In the genomic region with DNA sequence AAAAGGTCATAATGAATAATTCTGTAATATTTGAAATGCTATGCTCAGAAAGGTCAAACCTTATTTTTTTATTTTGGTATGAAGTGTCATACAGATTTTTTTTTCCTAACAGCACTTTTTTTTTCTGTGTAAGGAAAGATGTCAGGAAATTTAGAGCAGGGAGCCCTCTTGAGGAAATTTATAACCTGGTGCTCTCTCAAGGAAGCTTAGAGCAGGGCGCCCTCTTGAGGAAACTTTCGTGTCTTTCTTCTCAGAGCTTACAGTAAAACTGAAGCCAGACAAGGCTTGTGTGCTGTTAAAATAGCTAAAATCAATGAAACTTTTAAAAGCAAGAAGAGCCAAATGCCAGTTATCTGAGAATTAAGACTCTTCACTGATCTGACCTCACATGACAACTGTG, we compare ENCODE assay signal across 7 mouse cellular contexts.
A peak's percentile ranks its signal among the peaks of the same experiment; 100 is the strongest.
DNase-seq lines count a peak whose midpoint lies in the region; TF ChIP-seq lines count a peak whose summit lies in the region.

No protein-coding gene starts in this region.

- peaks cover 1% of the 10 kb centered on the region; the same call in 1 of the 2 replicates for H3K36me3 ChIP-seq in spleen, adult 2 months (ENCODE audit: control insufficient read depth, insufficient read depth, low read length)

- no peaks in the 10 kb centered on the region for H3K4me1 ChIP-seq in cortical plate, adult 2 months (ENCODE audit: control insufficient read depth, insufficient read depth, low read length)
- H3K4me1 ChIP-seq in spleen, adult 2 months (ENCODE audit: control insufficient read depth, insufficient read depth, insufficient read length): no peaks in the 10 kb centered on the region

- 10% methylated on average over 2 of the region's 2 CpGs for WGBS in spleen, adult 2 months

- H3K27me3 ChIP-seq in spleen, adult 2 months (ENCODE audit: control insufficient read depth, insufficient read depth, low read length): no peaks in the 10 kb centered on the region

- H3K27ac ChIP-seq in cortical plate, adult 2 months (ENCODE audit: insufficient read depth, low read length): no peak overlapping the region
- no peak overlapping the region for H3K27ac ChIP-seq in spleen, adult 2 months (ENCODE audit: insufficient read depth, low read length)

- TF ChIP-seq POLR2A in cortical plate, adult 2 months (IDR thresholded peaks at IDR 0.05; ENCODE audit: extremely low read depth, insufficient read depth, low read length): no peak
- TF ChIP-seq POLR2A in spleen, adult 2 months (IDR thresholded peaks at IDR 0.05; ENCODE audit: low read depth, low read length): no peak

- no peak overlapping the region for H3K4me3 ChIP-seq in cortical plate, adult 2 months (ENCODE audit: insufficient read depth, low read length)
- H3K4me3 ChIP-seq in spleen, adult 2 months (ENCODE audit: extremely low read depth, insufficient read depth, insufficient read length): no peak overlapping the region

- peak; percentile 71 for DNase-seq in CD4-positive, CD25-positive, alpha-beta regulatory T cell, adult 2 months (ENCODE audit: low read depth, low spot score)
- peak; percentile 92 for DNase-seq in adipocyte (ENCODE audit: low spot score)
- peak; percentile 12 for DNase-seq in gastrocnemius, postnatal 25 days
- DNase-seq in layer of hippocampus, adult 9-10 months (ENCODE audit: low spot score): peak; percentile 81
- DNase-seq in lung, postnatal 4 days: peak; percentile 28 to 73
- peak; percentile 23 to 54 for DNase-seq in spleen, adult 2 months (ENCODE audit: low read depth in 1 of 2, low spot score in 2 of 2)

- peak; percentile 75 for TF ChIP-seq CTCF in cortical plate, adult 2 months (IDR thresholded peaks at IDR 0.05; ENCODE audit: extremely low read depth, insufficient read depth, low read length)
- TF ChIP-seq CTCF in spleen, adult 2 months (IDR thresholded peaks at IDR 0.05; ENCODE audit: extremely low read depth, insufficient read depth, insufficient read length, insufficient replicate concordance): peak; percentile 41; the same call in 1 of the 2 replicates

Comparison
In these comparisons a context has a peak if more than half of its experiments do, and no peak if none do; other contexts are left out.
1. DNase-seq: peak in every context shown above with its lines; median percentile 92 in adipocyte; 81 in layer of hippocampus, adult 9-10 months; 71 in CD4-positive, CD25-positive, alpha-beta regulatory T cell, adult 2 months; 50 in lung, postnatal 4 days; 38 in spleen, adult 2 months; 12 in gastrocnemius, postnatal 25 days.